Mouse (Mus musculus) Muller cell, postnatal 12 days (primary cell): ENCODE results near the gene Gm20219.
A peak's percentile ranks its signal among the peaks of the same experiment; 100 is the strongest.

ENCODE experiments used
- DNase-seq: peaks from one replicate; pipeline ENCODE4 v3.0.0-alpha.2; 2015; ENCODE audit errors: inconsistent ontology term

Gene Gm20219

GRCm38 (mm10) chr17:56554122-56554551, at the start of gene Gm20219:
Gene Gm20219 (minus strand): TSS chr17:56554387.
- no peak for DNase-seq

GRCm38 (mm10) chr17:56604070-56604380, 49.8 kb upstream of the Gm20219 start:
- no peak for DNase-seq

DNA sequence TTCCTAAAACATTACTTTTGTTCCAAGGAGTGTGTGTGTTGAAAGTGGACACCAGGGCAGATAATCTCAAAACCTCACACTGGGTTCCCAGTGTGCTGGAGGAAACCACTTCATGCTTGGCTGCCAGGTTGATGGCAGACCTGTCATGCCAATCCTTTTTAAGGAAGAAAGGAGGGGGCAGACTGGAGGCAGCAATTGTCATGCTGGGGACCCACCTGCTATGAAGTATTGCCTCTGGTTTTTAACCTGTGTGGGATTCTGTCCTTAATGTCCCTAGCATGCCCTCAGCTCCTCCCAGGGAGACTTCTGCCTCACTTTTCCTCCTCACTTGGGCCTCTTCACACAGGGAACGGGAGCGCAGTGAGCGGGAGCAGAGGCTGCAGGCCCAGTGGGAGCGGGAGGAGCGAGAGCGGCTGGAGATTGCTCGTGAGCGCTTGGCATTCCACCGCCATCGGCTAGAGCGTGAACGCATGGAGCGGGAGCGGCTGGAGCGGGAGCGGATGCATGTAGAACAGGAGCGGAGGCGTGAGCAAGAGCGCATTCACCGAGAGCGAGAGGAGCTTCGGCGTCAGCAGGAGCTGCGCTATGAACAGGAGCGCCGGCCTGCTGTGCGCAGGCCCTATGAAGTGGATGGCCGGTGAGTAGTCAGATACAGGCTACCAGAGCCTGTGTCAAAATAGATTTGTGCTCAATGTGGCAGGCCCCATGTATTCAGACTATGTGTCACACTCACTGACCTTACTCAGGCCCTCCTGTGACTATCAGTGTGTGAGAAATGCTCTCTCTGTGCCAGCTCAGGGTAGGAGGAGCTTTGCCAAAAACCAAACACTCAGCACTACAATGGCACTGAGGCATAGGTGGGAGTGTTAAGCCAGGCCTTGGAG, 49.2 kb upstream of the Gm20219 start:
- no peak for DNase-seq

- no peak for DNase-seq
Measured at GRCm38 (mm10) chr17:56593527-56594271, 39.5 kb upstream of the Gm20219 start.

GRCm38 (mm10) chr17:56592553-56592952, 38.4 kb upstream of the Gm20219 start:
- no peak for DNase-seq

DNA sequence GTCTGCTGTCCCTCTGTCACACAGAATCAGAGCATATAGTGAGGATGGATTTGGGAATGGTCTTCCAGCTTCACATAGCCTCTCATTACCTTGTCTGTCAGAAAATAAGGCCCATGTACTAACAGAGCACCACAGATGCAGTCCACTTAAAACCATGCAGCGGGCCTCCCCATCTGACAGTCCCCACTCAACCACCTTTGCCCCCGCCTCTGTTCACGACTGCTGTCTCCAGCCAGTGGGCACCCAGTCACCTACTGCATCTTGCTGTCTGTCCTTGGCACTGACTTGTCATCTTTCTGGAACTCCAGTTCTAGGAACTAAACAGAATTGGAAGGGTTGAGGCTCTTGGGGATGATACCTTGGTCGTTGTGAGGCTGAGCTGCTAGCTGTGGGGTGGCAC, 34.7 kb upstream of the Gm20219 start:
- DNase-seq = no peak

DNA sequence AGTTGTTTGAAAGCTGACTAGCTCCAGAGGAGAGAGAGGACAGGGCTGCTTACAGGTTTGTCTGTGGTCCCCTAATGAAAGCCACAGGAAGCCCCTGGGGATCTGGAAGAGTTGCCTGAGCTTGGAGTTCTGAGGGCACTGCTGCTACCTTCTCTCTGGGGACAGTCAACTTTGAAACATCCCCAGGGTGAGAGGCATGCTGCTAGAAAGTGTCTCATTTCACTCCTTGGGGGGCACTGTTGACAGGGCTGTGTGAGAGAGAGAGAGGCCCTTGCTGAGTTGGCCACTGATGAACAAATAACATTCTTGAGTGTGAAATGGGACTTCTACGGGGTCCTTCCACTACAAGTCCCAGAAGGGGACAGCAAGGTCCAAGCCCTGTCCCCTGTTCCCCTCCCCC, 33.6 kb upstream of the Gm20219 start:
- DNase-seq = no peak

DNA sequence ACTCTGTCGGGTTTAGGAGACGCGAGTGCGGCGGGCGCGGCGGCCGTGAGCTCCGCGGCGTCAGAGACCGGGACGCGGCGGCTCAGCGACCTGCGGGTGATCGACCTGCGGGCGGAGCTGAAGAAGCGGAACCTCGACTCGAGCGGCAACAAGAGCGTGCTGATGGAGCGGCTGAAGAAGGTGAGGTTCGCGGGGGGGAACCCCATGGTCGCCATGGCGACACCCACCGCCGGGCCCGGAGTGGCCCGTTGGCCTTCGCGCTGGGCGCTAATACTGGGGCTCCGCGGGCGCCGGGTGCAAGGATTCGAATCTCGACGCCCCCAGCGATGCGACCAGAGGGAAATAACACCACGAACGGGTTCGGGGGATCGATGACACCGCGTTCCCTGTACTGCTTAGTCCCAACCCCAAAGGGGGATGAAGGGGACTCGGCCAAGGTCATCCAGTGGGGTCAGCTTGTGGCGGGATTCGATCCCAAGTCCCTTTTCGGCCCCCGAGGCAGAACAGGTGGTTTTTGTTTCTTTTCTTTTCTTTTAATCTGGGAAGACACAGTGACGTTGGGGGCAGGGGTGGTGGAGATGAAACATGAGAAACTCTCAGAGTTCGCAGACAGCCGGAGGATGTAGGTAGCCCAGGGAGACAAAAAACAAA, 31.1 kb upstream of the Gm20219 start:
- no peak for DNase-seq

GRCm38 (mm10) chr17:56584257-56585130, 30.3 kb upstream of the Gm20219 start, which contains the start of the genes Safb2 and Safb:
Gene Safb2 (minus strand): TSS chr17:56584585.
Gene Safb (plus strand): TSS chr17:56584825.
- peak; percentile 99 for DNase-seq

- DNase-seq = no peak
Measured at GRCm38 (mm10) chr17:56583611-56584256, 29.5 kb upstream of the Gm20219 start.

- DNase-seq = no peak
Measured at GRCm38 (mm10) chr17:56583071-56583470, 28.9 kb upstream of the Gm20219 start.

DNA sequence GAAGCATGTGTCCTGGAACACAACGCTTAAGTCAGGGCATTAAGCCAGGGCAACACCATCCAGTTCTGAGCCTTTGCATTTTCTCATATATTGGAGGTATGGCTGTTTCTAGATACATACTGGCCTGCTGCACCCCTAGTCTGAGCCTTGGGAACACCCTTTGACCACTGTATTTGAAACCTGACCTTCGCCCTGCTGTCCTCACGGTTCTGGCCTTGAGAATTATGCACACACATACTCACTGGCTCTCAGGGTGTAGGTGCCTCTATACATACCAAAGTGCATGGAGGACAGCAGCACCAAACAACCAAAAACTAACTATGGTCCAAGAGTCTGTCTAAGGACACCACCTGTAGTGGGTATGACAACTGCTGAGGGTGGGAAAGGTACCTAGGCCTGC, 18.8 kb upstream of the Gm20219 start:
- no peak for DNase-seq

- DNase-seq = no peak
Measured at GRCm38 (mm10) chr17:56572154-56572553, 18.0 kb upstream of the Gm20219 start.

DNA sequence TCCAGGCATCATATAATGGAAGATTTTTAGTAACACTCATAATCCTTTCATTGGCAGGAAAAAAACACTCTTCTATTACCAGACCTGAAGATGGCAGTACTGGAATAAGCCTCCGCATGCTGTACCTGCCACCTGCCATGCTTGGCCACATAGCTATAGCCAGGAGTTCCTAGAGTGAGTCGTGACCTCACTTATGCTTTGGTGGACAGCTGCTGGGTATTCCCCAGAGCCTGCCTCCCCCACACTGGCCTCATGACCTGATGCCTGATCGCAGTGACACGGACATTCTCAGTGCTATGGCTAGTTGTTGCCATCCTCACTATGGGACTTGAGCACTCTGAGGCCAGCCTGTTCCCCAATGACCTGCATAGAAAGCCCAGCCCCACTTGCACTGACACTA, 16.1 kb upstream of the Gm20219 start:
- DNase-seq = no peak

DNA sequence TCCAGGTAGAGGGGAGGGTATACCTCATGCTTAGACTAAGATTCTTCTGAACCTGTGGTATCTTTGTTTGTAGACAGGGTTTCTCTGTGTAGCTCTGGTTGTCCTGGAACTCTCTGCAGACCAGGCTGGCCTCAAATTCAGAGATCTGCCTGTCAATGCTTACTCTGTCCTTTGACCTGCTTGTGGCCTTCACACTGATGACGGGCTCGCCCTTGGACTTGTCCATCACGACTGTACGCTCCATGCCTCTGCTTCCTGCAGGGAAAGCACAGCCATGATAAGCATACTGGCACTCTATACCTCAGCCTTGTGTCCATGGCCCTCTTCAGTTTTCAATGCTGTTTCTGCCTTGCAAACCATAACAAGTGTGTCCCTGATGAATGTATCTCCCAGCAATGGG, 13.2 kb upstream of the Gm20219 start:
- DNase-seq = no peak

- DNase-seq = no peak
Measured at GRCm38 (mm10) chr17:56566918-56567317, 12.7 kb upstream of the Gm20219 start.

DNA sequence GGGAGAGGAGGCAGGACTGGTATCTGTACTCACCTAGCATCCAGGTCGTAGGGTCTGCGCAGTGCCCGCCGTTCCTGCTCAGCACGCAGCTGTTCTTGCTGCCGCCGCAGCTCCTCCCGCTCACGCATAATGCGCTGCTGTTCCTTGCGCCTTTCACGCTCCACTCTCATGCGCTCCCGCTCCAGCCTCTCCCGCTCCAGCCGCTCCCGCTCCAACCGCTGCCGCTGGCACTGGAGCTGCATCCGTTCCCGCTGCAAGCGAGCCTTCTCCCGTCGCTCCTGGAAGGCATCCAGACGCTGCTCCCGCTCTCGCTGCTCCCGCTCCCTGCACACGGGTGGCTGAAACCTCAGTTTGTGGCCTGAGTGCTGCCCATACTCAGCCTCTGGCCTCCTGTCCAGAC, 12.1 kb upstream of the Gm20219 start:
- DNase-seq = no peak

GRCm38 (mm10) chr17:56561866-56562265, 7.7 kb upstream of the Gm20219 start:
- DNase-seq = no peak

DNA sequence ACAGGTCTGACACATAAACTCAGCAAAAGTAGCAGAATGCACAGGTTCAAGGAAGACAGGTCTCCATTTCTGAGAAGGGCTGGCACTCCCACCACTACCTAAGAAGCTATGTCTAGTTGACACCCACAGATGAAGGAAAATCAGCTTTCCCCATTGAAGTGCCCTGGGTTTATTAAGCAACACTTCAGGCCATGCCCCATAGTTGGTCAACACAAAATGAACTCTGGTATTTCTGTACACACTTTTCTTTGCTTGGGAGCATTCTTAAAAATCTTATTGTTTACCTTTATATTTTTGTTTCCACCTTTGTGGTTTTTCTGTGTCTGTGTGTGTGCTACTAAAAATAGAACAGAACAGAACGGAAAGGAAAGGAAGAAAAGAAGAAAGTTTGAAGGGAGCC, 5.9 kb upstream of the Gm20219 start:
- DNase-seq = no peak

DNA sequence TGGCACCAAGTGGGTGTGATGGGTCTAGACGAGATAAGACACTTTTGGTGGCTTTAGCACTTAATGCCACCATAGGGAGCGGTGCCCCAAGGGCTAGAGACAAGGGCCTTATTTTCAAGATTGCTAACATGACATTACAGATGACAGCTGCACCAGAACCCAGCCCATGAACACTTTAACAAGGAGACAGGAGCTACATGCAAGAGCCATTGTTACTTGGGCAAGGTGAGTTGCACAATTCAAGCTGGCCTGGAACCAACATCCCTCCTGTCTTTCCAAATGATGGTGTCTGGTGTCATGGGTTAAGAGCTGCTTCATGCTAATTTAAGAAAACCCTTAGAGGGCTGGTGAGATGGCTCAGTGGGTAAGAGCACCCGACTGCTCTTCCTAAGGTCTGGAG, 5.2 kb upstream of the Gm20219 start:
- DNase-seq = no peak

DNA sequence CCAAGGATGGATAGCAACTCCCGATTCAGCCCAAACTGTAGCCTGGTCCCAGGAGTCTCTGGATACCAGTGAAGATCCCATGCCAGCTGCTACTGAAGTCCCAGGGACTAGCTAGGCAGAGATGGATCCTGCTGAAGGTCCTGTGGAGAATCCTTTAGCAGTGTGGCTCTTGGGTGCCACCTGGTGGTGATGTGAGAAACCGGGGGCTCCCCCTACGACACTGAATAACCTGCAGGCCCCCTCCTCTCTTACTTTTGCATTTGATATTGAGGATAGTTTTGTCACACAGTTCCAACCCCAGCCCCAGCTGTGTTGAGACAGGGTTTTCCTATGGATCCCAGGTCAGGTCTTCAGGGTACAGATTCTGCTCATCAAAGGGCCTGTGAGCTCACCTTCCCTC, 4.3 kb upstream of the Gm20219 start:
- DNase-seq = peak; percentile 61
